Mouse (Mus musculus) spleen, postnatal 0 days (tissue): ENCODE measurements around the gene Gse1. TPM values are rescaled to one million over a fixed set of nuclear protein-coding genes. Genes with fewer than 3 reads are reported as not detected.

Source experiments
- polyA plus RNA-seq: library from polyadenylated mRNA; unstranded; fragments of >200 nt; fragmentation: Nextera tagmentation; extraction: Ambion mirVana; gene quantifications from 2 replicates; pipeline ENCODE4 v1.2.1, GENCODE M21; 2015

The Gse1 gene
- polyA plus RNA-seq = 16.5 and 19.2 TPM in 2 replicates

GRCm38 (mm10) chr8:120227891-120228591 lies at the start of gene Gse1:
Gene Gse1 (plus strand): TSS chr8:120228456.

GRCm38 (mm10) chr8:120588908-120589771 lies 360.9 kb downstream of the Gse1 start, which contains the start of gene Gins2:
Gene Gins2 (minus strand): TSS chr8:120589304.

Other genes with a start within 250 kb of the Gse1 start
- gene Crispld2, start 236.0 kb upstream of the Gse1 start, polyA plus RNA-seq = 12.0 and 12.5 TPM in 2 replicates
- gene Zdhhc7, start 127.0 kb upstream of the Gse1 start, polyA plus RNA-seq = 20.8 and 23.7 TPM in 2 replicates
- 18.0 and 22.1 TPM in 2 replicates for gene 6430548M08Rik, start 114.3 kb upstream of the Gse1 start, polyA plus RNA-seq
- not detected in 2 replicates for gene Fam92b, start 51.0 kb upstream of the Gse1 start, polyA plus RNA-seq